Mouse (Mus musculus): Measurements from ENCODE around the gene Cln3. TPM values are rescaled to one million over a fixed set of nuclear protein-coding genes. Genes with fewer than 3 reads are reported as not detected.

The Cln3 gene
- polyA plus RNA-seq, 1 experiment from 2014 or later, result 27.8 TPM

- 78% methylated on average over 8 of the region's 8 CpGs for WGBS
- H3K36me3 ChIP-seq, result peaks cover 8% of the 10 kb centered on the region; the same call in 1 of the 2 replicates
- no peak for DNase-seq (ENCODE audit: low spot score)
- H3K27ac ChIP-seq, result peak within 1 kb of the TSS; percentile 92
- H3K27me3 ChIP-seq (ENCODE audit: low read depth, poor library complexity, severe bottlenecking), result peaks cover 41% of the 10 kb centered on the region
- peaks cover 24% of the 10 kb centered on the region for H3K4me1 ChIP-seq
- H3K9me3 ChIP-seq (replicated peaks), result no peaks in the 10 kb centered on the region
- H3K4me3 ChIP-seq, result peak within 1 kb of the TSS; percentile 67
These were observed 1.1 kb downstream of the Cln3 start, which contains the start of gene Apobr for GRCm38 (mm10) chr7:126584506-126584977. Gene Apobr, plus strand, starts transcription at chr7:126584942.

GRCm38 (mm10) chr7:126583761-126584160, 1.9 kb downstream of the Cln3 start:
- DNase-seq (ENCODE audit: low spot score), result no peak
- peaks cover 12% of the 10 kb centered on the region; the same call in 1 of the 2 replicates for H3K36me3 ChIP-seq
- H3K4me3 ChIP-seq, result peak overlapping the region; percentile 67
- WGBS, result 50% methylated on average over 6 of the region's 6 CpGs
- H3K9me3 ChIP-seq (replicated peaks), result no peaks in the 10 kb centered on the region
- H3K4me1 ChIP-seq, result peaks cover 24% of the 10 kb centered on the region
- H3K27ac ChIP-seq, result peak overlapping the region; percentile 92
- peaks cover 35% of the 10 kb centered on the region for H3K27me3 ChIP-seq (ENCODE audit: low read depth, poor library complexity, severe bottlenecking)

- 2% methylated on average over 22 of the region's 22 CpGs for WGBS
- H3K36me3 ChIP-seq, result peaks cover 12% of the 10 kb centered on the region; the same call in 1 of the 2 replicates
- peak overlapping the region; percentile 92 for H3K27ac ChIP-seq
- H3K27me3 ChIP-seq (ENCODE audit: low read depth, poor library complexity, severe bottlenecking), result peaks cover 35% of the 10 kb centered on the region
- peaks cover 24% of the 10 kb centered on the region for H3K4me1 ChIP-seq
- peak overlapping the region; percentile 67 for H3K4me3 ChIP-seq
- no peaks in the 10 kb centered on the region for H3K9me3 ChIP-seq (replicated peaks)
- DNase-seq (ENCODE audit: low spot score), result peak; percentile 90
These were observed 2.3 kb downstream of the Cln3 start for GRCm38 (mm10) chr7:126583251-126583709.

GRCm38 (mm10) chr7:126582759-126583158, 2.9 kb downstream of the Cln3 start:
- Histone ChIP-seq H3K9me3 (replicated peaks) (no peaks in the 10 kb centered on the region), H3K27ac (peak overlapping the region; percentile 92), H3K36me3 (peaks cover 13% of the 10 kb centered on the region), H3K27me3 (ENCODE audit: low read depth, poor library complexity, severe bottlenecking) (peaks cover 35% of the 10 kb centered on the region), H3K4me3 (peak overlapping the region; percentile 67), H3K4me1 (peaks cover 18% of the 10 kb centered on the region)
- WGBS, result 3% methylated on average over 20 of the region's 20 CpGs
- DNase-seq (ENCODE audit: low spot score), result peak; percentile 68

GRCm38 (mm10) chr7:126581661-126582060, 4.0 kb downstream of the Cln3 start:
- Histone ChIP-seq H3K27ac (no peak overlapping the region), H3K4me3 (0 out of 2 replicates have a peak overlapping the region, but pooled peaks have one; percentile 67), H3K4me1 (peaks cover 15% of the 10 kb centered on the region), H3K36me3 (peaks cover 19% of the 10 kb centered on the region), H3K27me3 (ENCODE audit: low read depth, poor library complexity, severe bottlenecking) (peaks cover 25% of the 10 kb centered on the region), H3K9me3 (replicated peaks) (no peaks in the 10 kb centered on the region)
- 94% methylated on average over 6 of the region's 6 CpGs for WGBS
- no peak for DNase-seq (ENCODE audit: low spot score)

GRCm38 (mm10) chr7:126579172-126579571, 6.4 kb downstream of the Cln3 start:
- no peaks in the 10 kb centered on the region for H3K9me3 ChIP-seq (replicated peaks)
- H3K36me3 ChIP-seq, result peaks cover 32% of the 10 kb centered on the region
- H3K27ac ChIP-seq, result no peak overlapping the region
- H3K4me3 ChIP-seq, result no peak overlapping the region
- peak; percentile 58 for DNase-seq (ENCODE audit: low spot score)
- H3K27me3 ChIP-seq (ENCODE audit: low read depth, poor library complexity, severe bottlenecking), result peaks cover under 1% of the 10 kb centered on the region; the same call in 1 of the 2 replicates
- H3K4me1 ChIP-seq, result peaks cover 15% of the 10 kb centered on the region
- 56% methylated on average over 8 of the region's 8 CpGs for WGBS

- Histone ChIP-seq H3K36me3 (peaks cover 44% of the 10 kb centered on the region), H3K27ac (no peak overlapping the region), H3K4me3 (no peak overlapping the region), H3K4me1 (peaks cover 2% of the 10 kb centered on the region), H3K27me3 (ENCODE audit: low read depth, poor library complexity, severe bottlenecking) (no peaks in the 10 kb centered on the region), H3K9me3 (replicated peaks) (no peaks in the 10 kb centered on the region)
- peak; percentile 71 for DNase-seq (ENCODE audit: low spot score)
- 56% methylated on average over 8 of the region's 8 CpGs for WGBS
These were observed 8.7 kb downstream of the Cln3 start for GRCm38 (mm10) chr7:126576946-126577345.

- peak; percentile 91 for DNase-seq (ENCODE audit: low spot score)
- under 1% methylated on average over 46 of the region's 46 CpGs for WGBS
These were observed 19.4 kb downstream of the Cln3 start, which contains the start of gene Eif3c for GRCm38 (mm10) chr7:126566094-126566765. Gene Eif3c, minus strand, starts transcription at chr7:126566411.

GRCm38 (mm10) chr7:126565693-126566092, 19.9 kb downstream of the Cln3 start:
- Histone ChIP-seq H3K27me3 (ENCODE audit: low read depth, poor library complexity, severe bottlenecking) (no peaks in the 10 kb centered on the region), H3K36me3 (peaks cover 42% of the 10 kb centered on the region), H3K4me1 (peaks cover 9% of the 10 kb centered on the region), H3K27ac (peak overlapping the region; percentile 89), H3K9me3 (replicated peaks) (no peaks in the 10 kb centered on the region), H3K4me3 (peak overlapping the region; percentile 86)
- 1% methylated on average over 28 of the region's 28 CpGs for WGBS
- no peak for DNase-seq (ENCODE audit: low spot score)

More at GRCm38 (mm10) chr7:126566094-126566765, 19.4 kb downstream of the Cln3 start, which contains the start of gene Eif3c:
- Histone ChIP-seq H3K4me3 (peak within 1 kb of the TSS; percentile 86), H3K36me3 (peaks cover 37% of the 10 kb centered on the region), H3K4me1 (peaks cover 9% of the 10 kb centered on the region), H3K9me3 (replicated peaks) (no peaks in the 10 kb centered on the region), H3K27me3 (ENCODE audit: low read depth, poor library complexity, severe bottlenecking) (no peaks in the 10 kb centered on the region), H3K27ac (peak within 1 kb of the TSS; percentile 89)

- DNase-seq (ENCODE audit: low spot score), result no peak
- Histone ChIP-seq H3K4me3 (no peak overlapping the region), H3K9me3 (replicated peaks) (no peaks in the 10 kb centered on the region), H3K36me3 (peaks cover 100% of the 10 kb centered on the region), H3K27ac (no peak overlapping the region), H3K27me3 (ENCODE audit: low read depth, poor library complexity, severe bottlenecking) (no peaks in the 10 kb centered on the region), H3K4me1 (no peaks in the 10 kb centered on the region)
- WGBS, result 99% methylated on average over 5 of the region's 5 CpGs
These were observed 29.0 kb downstream of the Cln3 start for GRCm38 (mm10) chr7:126556635-126557034.

- H3K4me3 ChIP-seq, result no peak overlapping the region
- no peaks in the 10 kb centered on the region for H3K9me3 ChIP-seq (replicated peaks)
- no peaks in the 10 kb centered on the region for H3K27me3 ChIP-seq (ENCODE audit: low read depth, poor library complexity, severe bottlenecking)
- WGBS, result 93% methylated on average over 1 of the region's 1 CpGs
- H3K27ac ChIP-seq, result no peak overlapping the region
- DNase-seq (ENCODE audit: low spot score), result no peak
- H3K36me3 ChIP-seq, result peaks cover 100% of the 10 kb centered on the region
- H3K4me1 ChIP-seq, result no peaks in the 10 kb centered on the region
These were observed 30.8 kb downstream of the Cln3 start for GRCm38 (mm10) chr7:126554796-126555195.

- peaks cover 78% of the 10 kb centered on the region for H3K36me3 ChIP-seq
- no peak for DNase-seq (ENCODE audit: low spot score)
- H3K27me3 ChIP-seq (ENCODE audit: low read depth, poor library complexity, severe bottlenecking), result no peaks in the 10 kb centered on the region
- H3K27ac ChIP-seq, result no peak overlapping the region
- H3K4me3 ChIP-seq, result no peak overlapping the region
- H3K4me1 ChIP-seq, result no peaks in the 10 kb centered on the region
- H3K9me3 ChIP-seq (replicated peaks), result no peaks in the 10 kb centered on the region
- 96% methylated on average over 2 of the region's 2 CpGs for WGBS
These were observed 40.0 kb downstream of the Cln3 start for GRCm38 (mm10) chr7:126545631-126546030.

- H3K4me3 ChIP-seq, result no peak overlapping the region
- H3K27me3 ChIP-seq (ENCODE audit: low read depth, poor library complexity, severe bottlenecking), result peaks cover 7% of the 10 kb centered on the region
- H3K4me1 ChIP-seq, result no peaks in the 10 kb centered on the region
- no peaks in the 10 kb centered on the region for H3K9me3 ChIP-seq (replicated peaks)
- H3K36me3 ChIP-seq, result peaks cover 38% of the 10 kb centered on the region
- H3K27ac ChIP-seq, result no peak overlapping the region
- no peak for DNase-seq (ENCODE audit: low spot score)
- 93% methylated on average over 1 of the region's 1 CpGs for WGBS
These were observed 44.0 kb downstream of the Cln3 start for GRCm38 (mm10) chr7:126541661-126542060.

Data from limb, embryonic 10.5 days (tissue).